Mouse (Mus musculus) left cerebral cortex, adult 8-10 months (tissue): ENCODE measurements at regions not wholly inside any gene's neighbourhood (a gene's known extent, or its start where the extent isn't known, plus 50 kb on each side); places are given as distances from the start of the nearest gene placed in this dataset.
"Not testable (repeated sequence)": the region's sequence is repeated elsewhere in the genome, so short reads cannot be mapped to it uniquely, and the experiment has no call there.

Experiments
- DNase-seq, 2 experiments: peaks; one replicate each; pipeline ENCODE4 v3.0.0; 2022; ENCODE audit warnings: low spot score in 2 of 2

GRCm38 (mm10) chr16:79313301-79313700 is 222.4 kb upstream of the Tmprss15 start:
- no peak for DNase-seq

GRCm38 (mm10) chr16:79312702-79313101 is 221.8 kb upstream of the Tmprss15 start:
- no peak for DNase-seq

GRCm38 (mm10) chr16:79308541-79308940 is 217.6 kb upstream of the Tmprss15 start:
- DNase-seq = no peak

- not testable (repeated sequence) for DNase-seq
Observed at GRCm38 (mm10) chr16:79296621-79297020, 205.7 kb upstream of the Tmprss15 start.

- no peak for DNase-seq
Observed at GRCm38 (mm10) chr16:79279006-79279405, 188.1 kb upstream of the Tmprss15 start.

GRCm38 (mm10) chr16:79256525-79256924 is 165.6 kb upstream of the Tmprss15 start:
- DNase-seq = no peak

GRCm38 (mm10) chr16:79256084-79256483 is 165.2 kb upstream of the Tmprss15 start:
- DNase-seq = no peak

- DNase-seq = no peak
Observed at GRCm38 (mm10) chr16:79240857-79241491, 150.1 kb upstream of the Tmprss15 start.

- no peak for DNase-seq
Observed at GRCm38 (mm10) chr16:79240191-79240590, 149.3 kb upstream of the Tmprss15 start.

GRCm38 (mm10) chr16:79191196-79191595 is 100.3 kb upstream of the Tmprss15 start:
- no peak for DNase-seq

- no peak for DNase-seq
Observed at GRCm38 (mm10) chr16:79186471-79186870, 95.6 kb upstream of the Tmprss15 start.

GRCm38 (mm10) chr16:79182474-79182873 is 91.6 kb upstream of the Tmprss15 start:
- DNase-seq = no peak

GRCm38 (mm10) chr16:79177299-79177999 is 86.6 kb upstream of the Tmprss15 start:
- no peak for DNase-seq

GRCm38 (mm10) chr16:79176832-79177243 is 85.9 kb upstream of the Tmprss15 start:
- no peak for DNase-seq

GRCm38 (mm10) chr16:79168193-79168592 is 77.3 kb upstream of the Tmprss15 start:
- peak; percentile 15 to 43 for DNase-seq

- DNase-seq = no peak
Observed at GRCm38 (mm10) chr16:79142813-79143212, 51.9 kb upstream of the Tmprss15 start.
